Mouse (Mus musculus): Measurements from ENCODE around the gene Ppp1r12c.
"Not testable (repeated sequence)": the region's sequence is repeated elsewhere in the genome, so short reads cannot be mapped to it uniquely, and the experiment has no call there.

Gene Ppp1r12c

GRCm38 (mm10) chr7:4501558-4502397 is at the start of gene Ppp1r12c:
Gene Ppp1r12c (minus strand): TSS chr7:4501680.
- peak; percentile 95 for DNase-seq (ENCODE audit: low spot score)

GRCm38 (mm10) chr7:4547221-4547641 is 45.8 kb upstream of the Ppp1r12c start, which contains the start of gene Syt5:
Gene Syt5 (minus strand): TSS chr7:4547541.
- no peak for DNase-seq (ENCODE audit: low spot score)

GRCm38 (mm10) chr7:4546591-4547131 is 45.2 kb upstream of the Ppp1r12c start:
- no peak for DNase-seq (ENCODE audit: low spot score)

GRCm38 (mm10) chr7:4546050-4546449 is 44.6 kb upstream of the Ppp1r12c start:
- DNase-seq (ENCODE audit: low spot score), result no peak

GRCm38 (mm10) chr7:4542013-4542412 is 40.5 kb upstream of the Ppp1r12c start:
- no peak for DNase-seq (ENCODE audit: low spot score)

- DNase-seq (ENCODE audit: low spot score), result no peak
Observed at GRCm38 (mm10) chr7:4541344-4541743, 39.9 kb upstream of the Ppp1r12c start.

- no peak for DNase-seq (ENCODE audit: low spot score)
Observed at GRCm38 (mm10) chr7:4539019-4539418, 37.5 kb upstream of the Ppp1r12c start.

- no peak for DNase-seq (ENCODE audit: low spot score)
Observed at GRCm38 (mm10) chr7:4537181-4537580, 35.7 kb upstream of the Ppp1r12c start.

- DNase-seq (ENCODE audit: low spot score), result no peak
Observed at GRCm38 (mm10) chr7:4536369-4536768, 34.9 kb upstream of the Ppp1r12c start.

GRCm38 (mm10) chr7:4532005-4532729 is 30.7 kb upstream of the Ppp1r12c start, which contains the start of gene Dnaaf3:
Gene Dnaaf3 (minus strand): TSS chr7:4532453.
- DNase-seq (ENCODE audit: low spot score), result peak; percentile 79

- DNase-seq (ENCODE audit: low spot score), result not testable (repeated sequence)
Observed at GRCm38 (mm10) chr7:4530166-4530565, 28.7 kb upstream of the Ppp1r12c start.

GRCm38 (mm10) chr7:4527302-4527689 is 25.8 kb upstream of the Ppp1r12c start:
- DNase-seq (ENCODE audit: low spot score), result no peak

- DNase-seq (ENCODE audit: low spot score), result peak; percentile 83
Observed at GRCm38 (mm10) chr7:4526341-4527301, 25.1 kb upstream of the Ppp1r12c start.

GRCm38 (mm10) chr7:4524212-4524922 is 22.9 kb upstream of the Ppp1r12c start, which contains the start of gene Tnni3:
Gene Tnni3 (minus strand): TSS chr7:4524229.
- peak; percentile 26 for DNase-seq (ENCODE audit: low spot score)

GRCm38 (mm10) chr7:4523205-4524130 is 22.0 kb upstream of the Ppp1r12c start:
- no peak for DNase-seq (ENCODE audit: low spot score)

- no peak for DNase-seq (ENCODE audit: low spot score)
Observed at GRCm38 (mm10) chr7:4522292-4522691, 20.8 kb upstream of the Ppp1r12c start.

- no peak for DNase-seq (ENCODE audit: low spot score)
Observed at GRCm38 (mm10) chr7:4521231-4522003, 19.9 kb upstream of the Ppp1r12c start.

- no peak for DNase-seq (ENCODE audit: low spot score)
Observed at GRCm38 (mm10) chr7:4518487-4518886, 17.0 kb upstream of the Ppp1r12c start.
